Mouse (Mus musculus) left cerebral cortex, postnatal 4 days (tissue): ENCODE data around the gene Olfml3. TPM values are rescaled to one million over a fixed set of nuclear protein-coding genes. Genes with fewer than 3 reads are reported as not detected.

Experiments
- DNase-seq: peaks from one replicate; pipeline ENCODE4 v3.0.0-alpha.2; 2022
- intact Hi-C: fragments of 180-260 bp; cut with DNase I; formaldehyde crosslinking; loops from one replicate; pipeline ENCODE4 v1.15.1; 2025
- total RNA-seq, 2 experiments: library from RNA; stranded (reverse); gene quantifications; 2 replicates each; pipeline ENCODE4 v1.2.3; 2021

Gene Olfml3
- total RNA-seq, 2 experiments from 2014 or later, result 4.7 to 5.0 TPM

GRCm38 (mm10) chr3:103743208-103743607 is 5.4 kb upstream of the Olfml3 start:
- intact Hi-C loops, result no loop called here
- DNase-seq, result no peak

- intact Hi-C loops, result no loop called here
- DNase-seq, result no peak
Observed at GRCm38 (mm10) chr3:103740342-103740741, 2.5 kb upstream of the Olfml3 start.

GRCm38 (mm10) chr3:103739329-103739728 is 1.5 kb upstream of the Olfml3 start, which contains the start of gene Gm10964:
TSS of gene Gm10964 (plus strand) at chr3:103739366.
- no peak for DNase-seq
- intact Hi-C loops, result loop anchor here (5.0 to 10.0 kb wide), 3 partner anchors 162 to 555 kb away; partner anchors contain the start of gene Syt6

GRCm38 (mm10) chr3:103737061-103737754 is 593 bp downstream of the Olfml3 start:
- intact Hi-C loops, result loop anchor here (5.0 to 10.0 kb wide), 3 partner anchors 160 to 552 kb away; partner anchors contain the start of gene Syt6
- peak; percentile 68 for DNase-seq

- no peak for DNase-seq
- intact Hi-C loops, result loop anchor here (5.0 to 10.0 kb wide), 3 partner anchors 159 to 551 kb away; partner anchors contain the start of gene Syt6
Observed at GRCm38 (mm10) chr3:103735776-103736600, 1.8 kb downstream of the Olfml3 start.

- DNase-seq, result no peak
Observed at GRCm38 (mm10) chr3:103734696-103735519, 2.9 kb downstream of the Olfml3 start.

GRCm38 (mm10) chr3:103733799-103734695 is 3.8 kb downstream of the Olfml3 start:
- intact Hi-C loops, result loop anchor here (10.0 kb wide), 1 partner anchor 549 kb away; no protein-coding TSS in a partner anchor
- DNase-seq, result no peak

More at GRCm38 (mm10) chr3:103734696-103735519, 2.9 kb downstream of the Olfml3 start:
- intact Hi-C loops, result loop anchor here (5.0 to 10.0 kb wide), 3 partner anchors 158 to 550 kb away; partner anchors contain the start of gene Syt6

GRCm38 (mm10) chr3:103733176-103733575 is 4.6 kb downstream of the Olfml3 start:
- no peak for DNase-seq
- intact Hi-C loops, result loop anchor here (10.0 kb wide), 1 partner anchor 548 kb away; no protein-coding TSS in a partner anchor

- intact Hi-C loops, result loop anchor here (10.0 kb wide), 1 partner anchor 547 kb away; no protein-coding TSS in a partner anchor
- DNase-seq, result no peak
Observed at GRCm38 (mm10) chr3:103732116-103732515, 5.7 kb downstream of the Olfml3 start.

GRCm38 (mm10) chr3:103729850-103730249 is 8.0 kb downstream of the Olfml3 start:
- DNase-seq, result no peak
- intact Hi-C loops, result loop anchor here (10.0 kb wide), 1 partner anchor 545 kb away; no protein-coding TSS in a partner anchor

- DNase-seq, result no peak
Observed at GRCm38 (mm10) chr3:103727813-103728326, 9.9 kb downstream of the Olfml3 start.

GRCm38 (mm10) chr3:103726642-103727041 is 11.2 kb downstream of the Olfml3 start:
- no peak for DNase-seq
- intact Hi-C loops, result no loop called here

More at GRCm38 (mm10) chr3:103727813-103728326, 9.9 kb downstream of the Olfml3 start:
- intact Hi-C loops, result no loop called here

- no peak for DNase-seq
- intact Hi-C loops, result no loop called here
Observed at GRCm38 (mm10) chr3:103724137-103724536, 13.7 kb downstream of the Olfml3 start.

GRCm38 (mm10) chr3:103718728-103719127 is 19.1 kb downstream of the Olfml3 start:
- DNase-seq, result no peak
- intact Hi-C loops, result no loop called here

- no peak for DNase-seq
- intact Hi-C loops, result no loop called here
Observed at GRCm38 (mm10) chr3:103716774-103717760, 20.7 kb downstream of the Olfml3 start.

- intact Hi-C loops, result no loop called here
- peak; percentile 70 for DNase-seq
Observed at GRCm38 (mm10) chr3:103715762-103716693, 21.8 kb downstream of the Olfml3 start.

GRCm38 (mm10) chr3:103714942-103715341 is 22.9 kb downstream of the Olfml3 start:
- no peak for DNase-seq
- intact Hi-C loops, result no loop called here
